Mouse (Mus musculus) ES-E14 (cell line): ENCODE results near the gene Antxr1. TPM values are rescaled to one million over a fixed set of nuclear protein-coding genes. Genes with fewer than 3 reads are reported as not detected.

ENCODE experiments used
- DNase-seq: peaks from one replicate; pipeline ENCODE4 v3.0.0-alpha.2; 2013; ENCODE audit warnings: low read depth, low spot score
- H3K27ac ChIP-seq: 2 replicates; pipeline ENCODE4 v1.5.1; 2012; ENCODE audit warnings: low read depth, mild to moderate bottlenecking, low read length, moderate library complexity, mixed read lengths; ENCODE audit not compliant: poor library complexity, insufficient read depth, severe bottlenecking
- H3K36me3 ChIP-seq: 2 replicates; pipeline ENCODE4 v1.6.1; 2012; ENCODE audit warnings: mild to moderate bottlenecking, low read length, moderate library complexity, mixed read lengths; ENCODE audit not compliant: control insufficient read depth, poor library complexity, insufficient read depth, severe bottlenecking
- H3K4me1 ChIP-seq, 2 experiments: fragments of 150-350 bp in 1 of 2; sonication (generic) in 1 of 2; 2 replicates each; pipeline ENCODE4 v1.6.1; 2012; ENCODE audit warnings: low read length in 2 of 2, mild to moderate bottlenecking in 1 of 2, mixed read lengths in 1 of 2; ENCODE audit not compliant: control insufficient read depth in 2 of 2, insufficient read depth in 2 of 2, poor library complexity in 1 of 2
- H3K4me3 ChIP-seq, 2 experiments: fragments of 150-350 bp in 1 of 2; sonication (generic) in 1 of 2; 2 replicates each; pipeline ENCODE4 v1.5.1; 2012; ENCODE audit warnings: low read length in 2 of 2, low read depth in 1 of 2, mild to moderate bottlenecking in 1 of 2, mixed read lengths in 1 of 2; ENCODE audit not compliant: insufficient read depth in 1 of 2, poor library complexity in 1 of 2, severe bottlenecking in 1 of 2
- H3K9ac ChIP-seq: 2 replicates; pipeline ENCODE4 v1.6.1; 2012; ENCODE audit warnings: low read depth, mild to moderate bottlenecking, low read length, mixed read lengths; ENCODE audit not compliant: poor library complexity, insufficient read depth, severe bottlenecking
- H3K9me3 ChIP-seq: fragments of 150-350 bp; sonication (generic); 2 replicates; pipeline ENCODE4 v1.6.1; 2012; ENCODE audit warnings: low read depth, mild to moderate bottlenecking, low read length; ENCODE audit not compliant: control insufficient read depth, insufficient read depth
- CHD2 ChIP-seq: IDR thresholded peaks from 2 replicates; pipeline ENCODE4 v1.6.1; 2014; ENCODE audit warnings: mild to moderate bottlenecking, low read depth, low read length, inconsistent platforms
- HCFC1 ChIP-seq: IDR thresholded peaks from 2 replicates; pipeline ENCODE4 v1.6.1; 2012; ENCODE audit warnings: low read length, inconsistent platforms, borderline replicate concordance; ENCODE audit not compliant: insufficient read depth
- MAFK ChIP-seq: IDR thresholded peaks from 2 replicates; pipeline ENCODE4 v1.6.1; 2014; ENCODE audit warnings: mild to moderate bottlenecking, low read depth, low read length, inconsistent platforms; ENCODE audit not compliant: insufficient read depth
- ZC3H11A ChIP-seq: IDR thresholded peaks from 2 replicates; pipeline ENCODE4 v1.6.1; 2012; ENCODE audit warnings: low read depth, mild to moderate bottlenecking, inconsistent platforms, low read length, borderline replicate concordance
- ZNF384 ChIP-seq: IDR thresholded peaks from 2 replicates; pipeline ENCODE4 v1.6.1; 2012; ENCODE audit warnings: low read depth, low read length, inconsistent platforms
- in situ Hi-C, 2 experiments: fragments of 600-800 bp; cut with MboI; formaldehyde crosslinking; loops; one replicate each; pipeline ENCODE4 v1.15.1; 2025; ENCODE audit warnings: low sequenced_read_pairs in 2 of 2, inconsistent platforms in 1 of 2; ENCODE audit not compliant: unreplicated experiment in 2 of 2
- total RNA-seq: library from RNA; depleted of rRNA; stranded (reverse); fragments of 300-350 nt; gene quantifications from 2 replicates; pipeline ENCODE4 v1.2.3, GENCODE M21; 2012

Gene Antxr1
- total RNA-seq, 1 experiment: 2.5 TPM

DNA sequence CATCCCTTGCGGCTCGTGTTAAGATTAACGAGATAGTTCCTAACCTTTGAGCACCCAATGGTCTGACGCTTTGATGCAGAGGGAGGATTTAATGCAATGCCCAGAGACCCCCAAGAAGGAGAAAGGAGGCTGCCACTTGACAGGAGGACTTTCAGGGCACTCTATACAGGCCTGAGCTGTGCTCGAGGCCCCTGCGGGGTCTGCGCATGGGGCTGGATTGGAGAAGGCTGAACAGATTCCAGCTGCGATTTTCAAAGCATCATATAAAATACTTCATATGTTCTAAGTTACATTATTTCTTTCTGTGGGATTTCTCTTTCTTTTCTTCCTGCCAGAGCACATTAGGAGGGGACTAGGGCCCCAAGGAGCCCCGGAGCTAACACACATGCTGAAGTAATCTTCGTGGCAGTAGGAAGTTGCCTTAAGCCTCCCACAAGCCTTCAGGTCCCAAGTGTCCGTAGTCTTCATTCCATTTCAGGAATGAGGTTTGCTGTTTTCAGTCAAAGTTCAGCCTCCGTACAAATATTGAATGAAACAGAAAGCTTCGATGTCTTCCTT lies 133.5 kb downstream of the Antxr1 start:
- peaks cover 2% of the 10 kb centered on the region in 2 experiments; a peak in 1 of 4 replicates for H3K4me1 ChIP-seq
- TF ChIP-seq ZNF384: no peak
- no peak for TF ChIP-seq ZC3H11A
- TF ChIP-seq HCFC1: no peak
- TF ChIP-seq MAFK: no peak
- TF ChIP-seq CHD2: no peak
- DNase-seq: no peak
- H3K9me3 ChIP-seq: no peaks in the 10 kb centered on the region
- no peak overlapping the region for H3K9ac ChIP-seq
- H3K4me3 ChIP-seq: no peak overlapping the region
- in situ Hi-C loops: no loop called here
- no peaks in the 10 kb centered on the region for H3K36me3 ChIP-seq
- no peak overlapping the region for H3K27ac ChIP-seq

DNA sequence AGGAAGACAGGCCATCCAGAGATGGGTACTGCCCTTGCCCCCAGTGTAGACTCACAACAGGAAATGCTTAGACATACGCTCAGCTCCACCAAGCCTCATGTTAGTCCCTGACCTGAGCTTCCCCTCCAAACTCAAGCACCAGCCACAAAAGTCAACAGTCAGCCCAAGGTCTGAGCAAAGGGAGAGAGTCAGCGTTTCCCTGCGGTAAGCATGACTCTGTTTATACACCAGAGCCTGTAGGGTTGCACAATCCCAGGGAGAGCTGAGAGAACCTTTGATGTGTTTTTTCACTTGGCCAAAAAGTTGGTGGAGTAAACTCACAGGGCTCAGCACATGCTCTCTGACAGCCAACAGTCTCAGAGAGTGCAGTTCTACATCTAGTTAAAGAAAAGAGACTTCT lies 145.9 kb downstream of the Antxr1 start:
- no peak for DNase-seq
- Histone ChIP-seq H3K4me3 (no peak overlapping the region), H3K36me3 (no peaks in the 10 kb centered on the region), H3K9me3 (no peaks in the 10 kb centered on the region), H3K4me1 (no peaks in the 10 kb centered on the region), H3K9ac (no peak overlapping the region), H3K27ac (no peak overlapping the region)
- TF ChIP-seq ZC3H11A: no peak
- TF ChIP-seq MAFK: no peak
- TF ChIP-seq HCFC1: no peak
- TF ChIP-seq ZNF384: no peak
- no peak for TF ChIP-seq CHD2
- in situ Hi-C loops: no loop called here

DNA sequence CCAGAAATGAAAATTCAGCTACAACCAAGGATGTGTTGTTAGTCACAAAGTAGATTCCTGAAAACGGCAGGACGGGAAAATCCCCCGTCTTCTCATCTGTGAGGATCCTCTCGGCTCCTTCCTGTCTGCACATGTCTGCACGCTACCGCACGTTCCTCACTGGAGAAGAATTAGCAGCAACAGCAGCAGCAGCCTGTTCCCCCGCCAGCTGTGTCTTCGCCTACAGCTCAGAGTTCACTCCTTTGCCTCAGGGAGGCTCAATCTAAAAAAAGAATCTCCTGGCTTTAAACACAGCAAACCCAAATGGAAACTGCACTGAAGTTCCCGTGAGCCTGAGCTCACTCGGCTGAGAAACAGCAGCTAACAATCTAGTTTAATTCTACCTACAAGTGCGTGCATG lies 148.6 kb downstream of the Antxr1 start:
- in situ Hi-C loops: no loop called here
- no peak overlapping the region for H3K27ac ChIP-seq

DNA sequence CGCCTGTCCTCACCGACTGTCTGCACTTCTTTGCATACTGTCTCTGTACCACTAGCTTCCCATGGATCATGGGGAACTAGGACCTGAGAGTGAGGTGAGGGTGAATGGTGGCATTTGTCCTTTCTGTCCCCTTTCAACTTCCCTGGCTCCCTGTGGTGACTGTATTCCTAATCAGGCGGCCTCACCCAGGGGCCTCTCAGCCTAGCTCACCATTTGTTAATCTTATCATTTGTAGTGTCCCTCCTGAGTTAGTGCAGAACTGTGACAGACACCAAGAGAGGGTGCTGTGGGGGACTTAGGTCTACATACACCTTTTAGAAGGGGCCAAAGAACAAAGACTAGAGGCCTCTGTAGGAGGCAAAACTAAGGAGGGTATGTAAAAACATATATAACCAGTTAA lies 151.2 kb downstream of the Antxr1 start:
- H3K27ac ChIP-seq: no peak overlapping the region
- H3K4me3 ChIP-seq: no peak overlapping the region
- H3K9me3 ChIP-seq: no peaks in the 10 kb centered on the region
- TF ChIP-seq ZNF384 (no peak), HCFC1 (no peak), ZC3H11A (no peak), MAFK (no peak), CHD2 (no peak)
- no peaks in the 10 kb centered on the region for H3K4me1 ChIP-seq
- no peaks in the 10 kb centered on the region for H3K36me3 ChIP-seq
- in situ Hi-C loops: no loop called here
- H3K9ac ChIP-seq: no peak overlapping the region
- DNase-seq: no peak

More for the DNA sequence above, 148.6 kb downstream of the Antxr1 start:
- DNase-seq: no peak
- Histone ChIP-seq H3K4me3 (no peak overlapping the region), H3K36me3 (no peaks in the 10 kb centered on the region), H3K9me3 (no peaks in the 10 kb centered on the region), H3K4me1 (no peaks in the 10 kb centered on the region), H3K9ac (no peak overlapping the region)
- TF ChIP-seq ZNF384 (no peak), CHD2 (no peak), MAFK (no peak), HCFC1 (no peak), ZC3H11A (no peak)
